Comparison of ENCODE assay signal across 8 mouse cellular contexts in genomic region chr11:5098736-5099542, GRCm38 (mm10). TPM values are rescaled to one million over a fixed set of nuclear protein-coding genes. Genes with fewer than 3 reads are reported as not detected.
DNase-seq lines count a peak whose midpoint lies in the region; ATAC-seq and TF ChIP-seq lines count a peak whose summit lies in the region.

Gene Rhbdd3 (plus strand): TSS chr11:5098926.
Gene Ewsr1 (minus strand): TSS chr11:5099266.

- H3K79me2 ChIP-seq in C2C12 (ENCODE audit: control insufficient read depth, insufficient read depth), result peaks cover 69% of the 10 kb centered on the region

- no peaks in the 10 kb centered on the region for H3K9me3 ChIP-seq in erythroblast, embryonic 14.5 days (ENCODE audit: control insufficient read depth, low read length)
- H3K9me3 ChIP-seq in heart, embryonic 12.5 days (replicated peaks), result no peaks in the 10 kb centered on the region
- H3K9me3 ChIP-seq in kidney, postnatal 0 days (replicated peaks; ENCODE audit: low read length), result no peaks in the 10 kb centered on the region
- H3K9me3 ChIP-seq in liver, embryonic 11.5 days (ENCODE audit: control insufficient read depth, low read length), result no peaks in the 10 kb centered on the region
- no peaks in the 10 kb centered on the region for H3K9me3 ChIP-seq in stomach, embryonic 14.5 days (ENCODE audit: control insufficient read depth, low read depth, low read length)

- H3K4me3 ChIP-seq in C2C12 (ENCODE audit: insufficient read depth, poor library complexity, severe bottlenecking), result peak within 1 kb of the TSS; percentile 100
- peak within 1 kb of the TSS; percentile 100 for H3K4me3 ChIP-seq in erythroblast, embryonic 14.5 days (replicated peaks)
- H3K4me3 ChIP-seq in heart, embryonic 12.5 days, result peak within 1 kb of the TSS; percentile 94
- H3K4me3 ChIP-seq in kidney, postnatal 0 days (replicated peaks; ENCODE audit: low read depth, low read length), result peak within 1 kb of the TSS; percentile 98
- H3K4me3 ChIP-seq in liver, embryonic 11.5 days (ENCODE audit: low read depth, low read length), result peak within 1 kb of the TSS; percentile 96
- peak within 1 kb of the TSS; percentile 96 for H3K4me3 ChIP-seq in stomach, embryonic 14.5 days (ENCODE audit: low read depth, low read length)

- H3K79me3 ChIP-seq in C2C12 (ENCODE audit: low read depth), result peaks cover 50% of the 10 kb centered on the region

- no peak for TF ChIP-seq CTCF in C2C12 (IDR thresholded peaks at IDR 0.05; ENCODE audit: control insufficient read depth, insufficient read depth, insufficient read length)
- no peak for TF ChIP-seq CTCF in brain, embryonic 14.5 days (IDR thresholded peaks at IDR 0.05; ENCODE audit: borderline replicate concordance, extremely low read depth, insufficient read depth, insufficient read length)
- TF ChIP-seq CTCF in kidney, postnatal 0 days (IDR thresholded peaks at IDR 0.05; ENCODE audit: low read depth), result no peak

- H3ac ChIP-seq in C2C12 (ENCODE audit: control insufficient read depth, insufficient read length, low read depth), result peak within 1 kb of the TSS; percentile 99

- H3K4me1 ChIP-seq in erythroblast, embryonic 14.5 days (ENCODE audit: control insufficient read depth), result peaks cover 55% of the 10 kb centered on the region
- peaks cover 29% of the 10 kb centered on the region for H3K4me1 ChIP-seq in heart, embryonic 12.5 days (replicated peaks)
- peaks cover 13% of the 10 kb centered on the region for H3K4me1 ChIP-seq in kidney, postnatal 0 days (replicated peaks; ENCODE audit: insufficient read depth, low read length)
- H3K4me1 ChIP-seq in liver, embryonic 11.5 days (replicated peaks; ENCODE audit: control insufficient read depth, insufficient read depth, low read length), result peaks cover 39% of the 10 kb centered on the region
- peaks cover 21% of the 10 kb centered on the region; the same call in 1 of the 2 replicates for H3K4me1 ChIP-seq in stomach, embryonic 14.5 days (ENCODE audit: control insufficient read depth, insufficient read depth, low read length)

- DNase-seq in brain, embryonic 14.5 days (ENCODE audit: low read depth), result peak; percentile 98
- peak; percentile 97 for DNase-seq in kidney, postnatal 0 days (ENCODE audit: low spot score)
- DNase-seq in liver, embryonic 11.5 days (ENCODE audit: low spot score), result peak; percentile 99
- peak; percentile 100 for DNase-seq in naive thymus-derived CD4-positive, alpha-beta T cell, adult 2 months (ENCODE audit: low read depth)

- H3K27ac ChIP-seq in heart, embryonic 12.5 days (ENCODE audit: poor library complexity, severe bottlenecking), result peak within 1 kb of the TSS; percentile 92
- peak within 1 kb of the TSS; percentile 95 for H3K27ac ChIP-seq in kidney, postnatal 0 days
- H3K27ac ChIP-seq in liver, embryonic 11.5 days (ENCODE audit: low read depth, low read length), result peak within 1 kb of the TSS; percentile 96
- H3K27ac ChIP-seq in stomach, embryonic 14.5 days (ENCODE audit: low read length), result peak within 1 kb of the TSS; percentile 98

- ATAC-seq in heart, embryonic 12.5 days (ENCODE audit: insufficient number of reproducible peaks, low FRiP score), result peak; percentile 90
- ATAC-seq in kidney, postnatal 0 days (replicated peaks; ENCODE audit: low FRiP score, low read depth), result peak; percentile 90
- peak; percentile 86 for ATAC-seq in liver, embryonic 11.5 days (replicated peaks; ENCODE audit: low FRiP score)
- ATAC-seq in stomach, embryonic 14.5 days (ENCODE audit: insufficient number of reproducible peaks, insufficient read depth, low FRiP score, low read depth), result peak; percentile 87

- under 1% methylated on average over 90 of the region's 92 CpGs for WGBS in heart, embryonic 12.5 days
- WGBS in kidney, postnatal 0 days, result under 1% methylated on average over 90 of the region's 92 CpGs
- WGBS in liver, embryonic 11.5 days, result under 1% methylated on average over 92 of the region's 92 CpGs
- under 1% methylated on average over 87 of the region's 92 CpGs for WGBS in stomach, embryonic 14.5 days

- no peaks in the 10 kb centered on the region for H3K27me3 ChIP-seq in C2C12 (ENCODE audit: control insufficient read depth, insufficient read depth, insufficient read length)
- H3K27me3 ChIP-seq in erythroblast, embryonic 14.5 days (ENCODE audit: control insufficient read depth), result no peaks in the 10 kb centered on the region
- H3K27me3 ChIP-seq in heart, embryonic 12.5 days (replicated peaks), result no peaks in the 10 kb centered on the region
- no peaks in the 10 kb centered on the region for H3K27me3 ChIP-seq in kidney, postnatal 0 days (ENCODE audit: insufficient read depth, low read length)
- H3K27me3 ChIP-seq in liver, embryonic 11.5 days (replicated peaks; ENCODE audit: control insufficient read depth, insufficient read depth, low read length), result no peaks in the 10 kb centered on the region
- no peaks in the 10 kb centered on the region for H3K27me3 ChIP-seq in stomach, embryonic 14.5 days (ENCODE audit: control insufficient read depth, insufficient read depth, low read length)

- H3K4me2 ChIP-seq in heart, embryonic 12.5 days, result peak within 1 kb of the TSS; percentile 84
- H3K4me2 ChIP-seq in kidney, postnatal 0 days (ENCODE audit: low read length), result peak within 1 kb of the TSS; percentile 90
- peak within 1 kb of the TSS; percentile 94 for H3K4me2 ChIP-seq in liver, embryonic 11.5 days
- peak within 1 kb of the TSS; percentile 85 for H3K4me2 ChIP-seq in stomach, embryonic 14.5 days (replicated peaks; ENCODE audit: low read depth, low read length)

- TF ChIP-seq POLR2A in brain, embryonic 14.5 days (IDR thresholded peaks at IDR 0.05; ENCODE audit: borderline replicate concordance, extremely low read depth, insufficient read depth, insufficient read length, poor library complexity, severe bottlenecking), result peak; percentile 74; the same call in 1 of the 2 replicates

- H3K9ac ChIP-seq in heart, embryonic 12.5 days, result peak within 1 kb of the TSS; percentile 99
- peak within 1 kb of the TSS; percentile 97 for H3K9ac ChIP-seq in kidney, postnatal 0 days (ENCODE audit: low read depth, low read length)
- H3K9ac ChIP-seq in liver, embryonic 11.5 days (ENCODE audit: low read depth, low read length), result peak within 1 kb of the TSS; percentile 100
- H3K9ac ChIP-seq in stomach, embryonic 14.5 days (replicated peaks; ENCODE audit: low read depth, low read length), result peak within 1 kb of the TSS; percentile 98

- H3K36me3 ChIP-seq in C2C12 (ENCODE audit: control insufficient read depth, insufficient read depth), result peaks cover 44% of the 10 kb centered on the region
- peaks cover 51% of the 10 kb centered on the region for H3K36me3 ChIP-seq in erythroblast, embryonic 14.5 days (ENCODE audit: control insufficient read depth)
- peaks cover 10% of the 10 kb centered on the region for H3K36me3 ChIP-seq in heart, embryonic 12.5 days
- H3K36me3 ChIP-seq in kidney, postnatal 0 days (ENCODE audit: insufficient read depth, low read length), result no peaks in the 10 kb centered on the region
- H3K36me3 ChIP-seq in liver, embryonic 11.5 days (ENCODE audit: control insufficient read depth, insufficient read depth, low read length), result peaks cover 7% of the 10 kb centered on the region; the same call in 1 of the 2 replicates
- H3K36me3 ChIP-seq in stomach, embryonic 14.5 days (ENCODE audit: control insufficient read depth, insufficient read depth, low read length), result peaks cover 4% of the 10 kb centered on the region; the same call in 1 of the 2 replicates

TF ChIP-seq in C2C12, 6 proteins besides CTCF, POLR2A, EP300 and RAD21:
- TF ChIP-seq MAX (IDR thresholded peaks at IDR 0.05), result peak; percentile 75
- TF ChIP-seq USF1 (IDR thresholded peaks at IDR 0.05; ENCODE audit: low read depth), result no peak

RNA-seq across cellular contexts. Expression of gene Rhbdd3, which starts in this region (rescaled TPM):
- polyA plus RNA-seq in C2C12 (2012; fragmentation: generic; extraction: Trizol), result 12.0 TPM
- 41.9 and 51.4 TPM in 2 replicates for polyA plus RNA-seq in brain, embryonic 14.5 days (2012; rRNA removed)
- polyA plus RNA-seq in erythroblast, embryonic 14.5 days (2012), result 1.6 and 2.0 TPM in 2 replicates
- 26.5 and 28.4 TPM in 2 replicates for polyA plus RNA-seq in heart, embryonic 12.5 days (2016; fragmentation: Nextera tagmentation; extraction: Ambion mirVana)
- 26.8 and 28.3 TPM in 2 replicates for polyA plus RNA-seq in kidney, postnatal 0 days (2015; fragmentation: Nextera tagmentation; extraction: Ambion mirVana)
- polyA plus RNA-seq in liver, embryonic 11.5 days (2014; fragmentation: Nextera tagmentation; extraction: Ambion mirVana), result 27.0 and 29.1 TPM in 2 replicates
- polyA plus RNA-seq in stomach, embryonic 14.5 days (2014; fragmentation: Nextera tagmentation; extraction: Ambion mirVana), result 29.7 and 31.2 TPM in 2 replicates

RNA-seq across cellular contexts. Expression of gene Ewsr1, which starts in this region (rescaled TPM):
- polyA plus RNA-seq in C2C12 (2012; fragmentation: generic; extraction: Trizol), result 178 TPM
- 402 and 518 TPM in 2 replicates for polyA plus RNA-seq in brain, embryonic 14.5 days (2012; rRNA removed)
- 130 and 171 TPM in 2 replicates for polyA plus RNA-seq in erythroblast, embryonic 14.5 days (2012)
- polyA plus RNA-seq in heart, embryonic 12.5 days (2016; fragmentation: Nextera tagmentation; extraction: Ambion mirVana), result 475 and 499 TPM in 2 replicates
- polyA plus RNA-seq in kidney, postnatal 0 days (2015; fragmentation: Nextera tagmentation; extraction: Ambion mirVana), result 477 and 504 TPM in 2 replicates
- 363 and 367 TPM in 2 replicates for polyA plus RNA-seq in liver, embryonic 11.5 days (2014; fragmentation: Nextera tagmentation; extraction: Ambion mirVana)
- polyA plus RNA-seq in stomach, embryonic 14.5 days (2014; fragmentation: Nextera tagmentation; extraction: Ambion mirVana), result 467 and 495 TPM in 2 replicates

Comparison
In these comparisons a context has a peak if more than half of its experiments do, and no peak if none do; other contexts are left out.
1. Peak in every context shown above with its lines: DNase-seq, ATAC-seq, H3K4me3 ChIP-seq and H3K27ac ChIP-seq.